ENCODE assay signal across 8 mouse cellular contexts in the genomic region with DNA sequence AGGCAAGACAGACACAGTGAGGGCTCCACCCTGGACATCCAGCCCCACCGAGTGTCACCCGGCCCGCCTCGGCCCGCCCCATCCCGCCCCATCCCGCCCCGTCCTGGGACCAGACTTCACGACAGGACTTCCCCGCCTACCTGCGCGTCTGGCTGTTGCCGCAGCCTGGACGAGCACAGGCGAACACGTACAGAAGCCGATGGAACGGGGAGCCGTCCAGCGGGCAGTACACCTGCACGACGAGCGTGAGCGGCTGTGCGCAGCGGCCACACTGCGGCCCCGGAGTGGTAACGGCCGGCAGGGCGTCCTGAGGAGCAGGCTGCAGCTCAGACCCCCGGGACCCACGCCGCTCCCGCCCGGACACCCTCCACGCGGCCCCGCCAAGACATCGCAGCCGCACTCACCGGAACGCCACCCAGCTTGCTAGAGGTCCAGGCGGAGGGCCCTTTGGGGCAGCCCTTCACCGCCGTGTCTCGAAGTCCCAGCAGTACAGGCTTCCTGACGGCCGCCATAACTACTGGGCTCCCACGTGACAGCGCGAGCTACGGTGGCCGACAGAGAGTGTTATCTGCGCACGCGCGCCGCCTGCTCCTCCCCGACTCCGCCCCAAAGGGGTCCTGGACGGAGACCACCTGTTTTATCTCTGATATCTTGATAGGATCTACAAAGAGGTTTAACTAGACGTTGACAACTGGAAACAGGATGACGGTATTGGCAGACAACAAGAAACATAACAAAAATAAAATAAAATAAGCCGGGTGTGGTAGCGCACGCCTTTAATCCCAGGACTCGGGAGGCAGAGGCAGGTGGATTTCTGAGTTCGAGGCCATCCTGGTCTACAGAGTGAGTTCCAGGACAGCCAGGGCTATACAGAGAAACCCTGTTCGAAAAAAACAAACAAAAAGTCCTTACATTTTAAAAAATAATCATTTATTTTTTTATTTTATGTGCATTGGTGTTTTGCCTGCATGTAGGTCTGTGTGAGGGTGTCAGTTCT. TPM values are rescaled to one million over a fixed set of nuclear protein-coding genes. Genes with fewer than 3 reads are reported as not detected.
DNase-seq lines count a peak whose midpoint lies in the region; ATAC-seq and TF ChIP-seq lines count a peak whose summit lies in the region.

A gene (minus strand): TSS at position 530 of the 997 bp plus-strand sequence.

- peaks cover 4% of the 10 kb centered on the region; the same call in 1 of the 2 replicates for H3K4me1 ChIP-seq in heart, embryonic 11.5 days (ENCODE audit: control insufficient read depth, insufficient read depth, low read length)
- peaks cover 5% of the 10 kb centered on the region; the same call in 1 of the 2 replicates for H3K4me1 ChIP-seq in kidney, embryonic 16.5 days (ENCODE audit: insufficient read depth, low read length)
- peaks cover 7% of the 10 kb centered on the region; the same call in 1 of the 2 replicates for H3K4me1 ChIP-seq in liver, adult 2 months (ENCODE audit: control insufficient read depth, insufficient read depth, low read length)

- WGBS in heart, embryonic 11.5 days (ENCODE audit: insufficient replicate concordance) = 2% methylated on average over 66 of the region's 70 CpGs
- WGBS in kidney, embryonic 16.5 days = 4% methylated on average over 68 of the region's 70 CpGs
- under 1% methylated on average over 70 of the region's 70 CpGs for WGBS in liver, adult 2 months

- peaks cover 14% of the 10 kb centered on the region for H3K36me3 ChIP-seq in heart, embryonic 11.5 days (ENCODE audit: control insufficient read depth, insufficient read depth, low read length)
- H3K36me3 ChIP-seq in kidney, embryonic 16.5 days (ENCODE audit: insufficient read depth, low read length) = peaks cover 20% of the 10 kb centered on the region
- H3K36me3 ChIP-seq in liver, adult 2 months (ENCODE audit: control insufficient read depth, insufficient read depth, low read length) = peaks cover 12% of the 10 kb centered on the region
- no peaks in the 10 kb centered on the region for H3K36me3 ChIP-seq in myocyte (ENCODE audit: control insufficient read depth, insufficient read depth)
- H3K36me3 ChIP-seq in splenic B cell, adult 2 months (ENCODE audit: control insufficient read depth, insufficient read depth, low read length, poor library complexity, severe bottlenecking) = peaks cover 3% of the 10 kb centered on the region; the same call in 1 of the 2 replicates

- TF ChIP-seq POLR2A in liver, adult 2 months (IDR thresholded peaks at IDR 0.05; ENCODE audit: extremely low read depth, insufficient read depth, low read length) = peak; percentile 77
- TF ChIP-seq POLR2A in myocyte (IDR thresholded peaks at IDR 0.05; ENCODE audit: insufficient read length, low read depth) = peak; percentile 54

- peaks cover 6% of the 10 kb centered on the region; the same call in 1 of the 2 replicates for H3K79me2 ChIP-seq in liver, adult 2 months (ENCODE audit: control insufficient read depth, insufficient read depth, low read length)
- H3K79me2 ChIP-seq in myocyte (ENCODE audit: control insufficient read depth, insufficient read depth) = no peaks in the 10 kb centered on the region

- DNase-seq in B cell, adult 2 months = peak; percentile 94 to 95
- DNase-seq in brain, adult 2 months (ENCODE audit: low read depth, low spot score) = peak; percentile 95
- peak; percentile 69 for DNase-seq in liver, adult 2 months (ENCODE audit: extremely low read depth, low read depth, low spot score)
- peak; percentile 93 for DNase-seq in splenic B cell, adult 2 months (ENCODE audit: low read depth, low spot score)

- peak within 1 kb of the TSS; percentile 92 for H3K9ac ChIP-seq in heart, embryonic 11.5 days (ENCODE audit: low read depth, low read length)
- peak within 1 kb of the TSS; percentile 79 for H3K9ac ChIP-seq in kidney, embryonic 16.5 days (replicated peaks; ENCODE audit: low read length)
- H3K9ac ChIP-seq in liver, adult 2 months (ENCODE audit: low read depth, low read length) = peak within 1 kb of the TSS; percentile 98

- ATAC-seq in erythroblast, adult 5-6 weeks (replicated peaks; ENCODE audit: low FRiP score, poor library complexity, severe bottlenecking) = peak; percentile 95
- peak; percentile 90 for ATAC-seq in heart, embryonic 11.5 days (replicated peaks; ENCODE audit: insufficient number of reproducible peaks, low FRiP score, low TSS enrichment)
- peak; percentile 92 for ATAC-seq in kidney, embryonic 16.5 days (ENCODE audit: low FRiP score, low TSS enrichment)

- peak within 1 kb of the TSS; percentile 76 for H3K27ac ChIP-seq in heart, embryonic 11.5 days (ENCODE audit: low read depth, low read length)
- H3K27ac ChIP-seq in kidney, embryonic 16.5 days (ENCODE audit: low read length) = peak within 1 kb of the TSS; percentile 77
- peak within 1 kb of the TSS; percentile 83 for H3K27ac ChIP-seq in liver, adult 2 months (replicated peaks; ENCODE audit: insufficient read depth, low read depth, low read length)

- H3K4me3 ChIP-seq in heart, embryonic 11.5 days (ENCODE audit: low read depth, low read length) = peak within 1 kb of the TSS; percentile 98
- H3K4me3 ChIP-seq in kidney, embryonic 16.5 days (ENCODE audit: low read length) = peak within 1 kb of the TSS; percentile 74
- peak within 1 kb of the TSS; percentile 91 for H3K4me3 ChIP-seq in liver, adult 2 months (ENCODE audit: insufficient read depth, low read depth, low read length)
- peak within 1 kb of the TSS; percentile 59 for H3K4me3 ChIP-seq in myocyte

- H3K27me3 ChIP-seq in heart, embryonic 11.5 days (ENCODE audit: control insufficient read depth, insufficient read depth, low read length) = no peaks in the 10 kb centered on the region
- no peaks in the 10 kb centered on the region for H3K27me3 ChIP-seq in kidney, embryonic 16.5 days (ENCODE audit: insufficient read depth, low read length)
- no peaks in the 10 kb centered on the region for H3K27me3 ChIP-seq in liver, adult 2 months (ENCODE audit: control insufficient read depth, insufficient read depth, low read length)
- no peaks in the 10 kb centered on the region for H3K27me3 ChIP-seq in myocyte (ENCODE audit: control insufficient read depth, insufficient read depth, insufficient read length)
- no peaks in the 10 kb centered on the region for H3K27me3 ChIP-seq in splenic B cell, adult 2 months (ENCODE audit: control insufficient read depth, insufficient read depth, low read length, poor library complexity, severe bottlenecking)

- H3K4me2 ChIP-seq in heart, embryonic 11.5 days = peak within 1 kb of the TSS; percentile 85
- peak within 1 kb of the TSS; percentile 74 for H3K4me2 ChIP-seq in kidney, embryonic 16.5 days (replicated peaks; ENCODE audit: low read depth, low read length)
- H3K4me2 ChIP-seq in myocyte (ENCODE audit: low read depth) = peak within 1 kb of the TSS; percentile 88

- peak within 1 kb of the TSS; percentile 49 for H3ac ChIP-seq in myocyte (ENCODE audit: control insufficient read depth, insufficient read length)

- no peaks in the 10 kb centered on the region for H3K9me3 ChIP-seq in heart, embryonic 11.5 days (replicated peaks; ENCODE audit: control insufficient read depth, low read length)
- no peaks in the 10 kb centered on the region for H3K9me3 ChIP-seq in kidney, embryonic 16.5 days (ENCODE audit: low read length)

- no peak for TF ChIP-seq CTCF in liver, adult 2 months (IDR thresholded peaks at IDR 0.05; ENCODE audit: low read depth, low read length)

TF ChIP-seq in myocyte, 11 proteins besides CTCF, POLR2A, EP300 and RAD21:
- TF ChIP-seq POLR2AphosphoS2 (IDR thresholded peaks at IDR 0.05; ENCODE audit: insufficient read length, low read depth) = peak; percentile 64
- no peak for TF ChIP-seq MYOG (IDR thresholded peaks at IDR 0.05; ENCODE audit: control insufficient read depth in 1 of 3, insufficient read depth in 1 of 3, insufficient read length in 2 of 3, low read depth in 2 of 3)
- TF ChIP-seq TCF12 (IDR thresholded peaks at IDR 0.05; ENCODE audit: insufficient read depth, poor library complexity, severe bottlenecking) = no peak
- TF ChIP-seq USF1 (IDR thresholded peaks at IDR 0.05; ENCODE audit: low read depth) = peak; percentile 94
- no peak for TF ChIP-seq TCF3 (IDR thresholded peaks at IDR 0.05; ENCODE audit: insufficient read length, low read depth)
- no peak for TF ChIP-seq REST (IDR thresholded peaks at IDR 0.05; ENCODE audit: insufficient read depth, insufficient read length)
- no peak for TF ChIP-seq E2F4 (IDR thresholded peaks at IDR 0.05; ENCODE audit: insufficient read depth)

RNA-seq across cellular contexts. Expression of the gene that starts here (rescaled TPM):
- 9.0 and 11.5 TPM in 2 replicates for total RNA-seq in erythroblast, adult 5-6 weeks (2015; ENCODE audit: low replicate concordance)
- total RNA-seq in erythroblast, adult 5-6 weeks (2017; ENCODE audit: low replicate concordance) = 1.7 and 5.0 TPM in 2 replicates
- polyA plus RNA-seq in heart, embryonic 11.5 days (2014; fragmentation: Nextera tagmentation; extraction: Ambion mirVana) = 46.7 and 49.7 TPM in 2 replicates
- 70.4 and 77.0 TPM in 2 replicates for polyA plus RNA-seq in kidney, embryonic 16.5 days (2015; fragmentation: Nextera tagmentation; extraction: Ambion mirVana)
- 15.5 and 15.9 TPM in 2 replicates for total RNA-seq in liver, adult 2 months (2014; rRNA removed)
- 16.0 and 18.5 TPM in 2 replicates for polyA plus RNA-seq in liver, adult 2 months (2012; rRNA removed)
- 48.4 TPM for polyA plus RNA-seq in myocyte (2012; fragmentation: generic; extraction: Trizol)

Comparison
In these comparisons a context has a peak if more than half of its experiments do, and no peak if none do; other contexts are left out.
1. Peak in every context shown above with its lines: DNase-seq, ATAC-seq, H3K4me3 ChIP-seq and H3K27ac ChIP-seq.